Comparison of ENCODE assay signal across 7 mouse cellular contexts in genomic region chrX:139684775-139685695, GRCm38 (mm10). TPM values are rescaled to one million over a fixed set of nuclear protein-coding genes. Genes with fewer than 3 reads are reported as not detected.
A peak's percentile ranks its signal among the peaks of the same experiment; 100 is the strongest.
DNase-seq lines count a peak whose midpoint lies in the region; ATAC-seq lines count a peak whose summit lies in the region.

Gene Tbc1d8b, plus strand, starts transcription at chrX:139684996.

- H3K4me3 ChIP-seq in intestine, embryonic 15.5 days (replicated peaks) = peak within 1 kb of the TSS; percentile 52
- H3K4me3 ChIP-seq in midbrain, embryonic 10.5 days = peak within 1 kb of the TSS; percentile 61

- 15% methylated on average over 43 of the region's 43 CpGs for WGBS in intestine, embryonic 15.5 days
- WGBS in midbrain, embryonic 10.5 days = 16% methylated on average over 43 of the region's 43 CpGs

- H3K36me3 ChIP-seq in intestine, embryonic 15.5 days = no peaks in the 10 kb centered on the region
- H3K36me3 ChIP-seq in midbrain, embryonic 10.5 days = no peaks in the 10 kb centered on the region

- peak within 1 kb of the TSS; percentile 55 for H3K4me2 ChIP-seq in intestine, embryonic 15.5 days (replicated peaks)

- intact Hi-C loops in gastrocnemius, postnatal 36 days (cut with DNase I) = no loop called here
- intact Hi-C loops in left cerebral cortex, postnatal 25 days (cut with DNase I) = no loop called here

- no peaks in the 10 kb centered on the region for H3K4me1 ChIP-seq in intestine, embryonic 15.5 days (replicated peaks)
- no peaks in the 10 kb centered on the region for H3K4me1 ChIP-seq in midbrain, embryonic 10.5 days

- no peaks in the 10 kb centered on the region for H3K9me3 ChIP-seq in intestine, embryonic 15.5 days
- H3K9me3 ChIP-seq in midbrain, embryonic 10.5 days (replicated peaks) = no peaks in the 10 kb centered on the region

- peak; percentile 59 to 61 for DNase-seq in adrenal gland, adult 18-20 months (ENCODE audit: low spot score in 2 of 2)
- peak; percentile 69 for DNase-seq in embryo, embryonic 11.5 days (ENCODE audit: low read depth, low spot score)
- DNase-seq in gastrocnemius, postnatal 36 days = peak; percentile 66 to 74
- peak; percentile 65 to 87 for DNase-seq in left cerebral cortex, postnatal 25 days (ENCODE audit: low spot score in 2 of 2)
- peak; percentile 64 for DNase-seq in midbrain, embryonic 10.5 days (ENCODE audit: low spot score)
- peak; percentile 61 for DNase-seq in right cerebral cortex, postnatal 4 days

- peak within 1 kb of the TSS; percentile 48 for H3K27ac ChIP-seq in intestine, embryonic 15.5 days
- H3K27ac ChIP-seq in midbrain, embryonic 10.5 days (replicated peaks) = peak within 1 kb of the TSS; percentile 76

- peak within 1 kb of the TSS; percentile 50 for H3K9ac ChIP-seq in intestine, embryonic 15.5 days

- H3K27me3 ChIP-seq in intestine, embryonic 15.5 days (replicated peaks) = no peaks in the 10 kb centered on the region
- peaks cover 56% of the 10 kb centered on the region for H3K27me3 ChIP-seq in midbrain, embryonic 10.5 days (ENCODE audit: low read depth, poor library complexity, severe bottlenecking)

- ATAC-seq in intestine, embryonic 15.5 days = peak; percentile 99

RNA-seq across cellular contexts. Expression of gene Tbc1d8b, which starts in this region (rescaled TPM):
- total RNA-seq in adrenal gland, adult 18-20 months (2021) = 1 to 10 TPM; 7.1 to 9.4 TPM
- total RNA-seq in gastrocnemius, postnatal 36 days (2021) = 1 to 10 TPM; 2.8 to 3.2 TPM
- 3.0 and 3.4 TPM in 2 replicates for polyA plus RNA-seq in intestine, embryonic 15.5 days (2015; fragmentation: Nextera tagmentation; extraction: Ambion mirVana)
- 1 to 10 TPM; 3.8 to 4.4 TPM for total RNA-seq in left cerebral cortex, postnatal 25 days (2021)
- 0.64 and 0.86 TPM in 2 replicates for polyA plus RNA-seq in midbrain, embryonic 10.5 days (2016; fragmentation: Nextera tagmentation; extraction: Ambion mirVana)

Comparison
In these comparisons a context has a peak if more than half of its experiments do, and no peak if none do; other contexts are left out.
1. Peak in every context shown above with its lines: DNase-seq, ATAC-seq, H3K4me3 ChIP-seq and H3K27ac ChIP-seq.
2. Peak in DNase-seq, H3K4me3 ChIP-seq and H3K27ac ChIP-seq in midbrain, embryonic 10.5 days; RNA of the gene not detected or under 1 TPM.